Mouse (Mus musculus) erythroblast, embryonic 14.5 days (primary cell): ENCODE results near the gene 1700123O20Rik.

ENCODE experiments used
- GATA1 ChIP-seq: IDR thresholded peaks from 2 replicates; pipeline ENCODE4 v1.6.1; 2012; ENCODE audit warnings: low read length, inconsistent platforms, mixed read lengths
- TAL1 ChIP-seq: IDR thresholded peaks from 3 replicates; pipeline ENCODE4 v1.6.1; 2012; ENCODE audit warnings: low read length, inconsistent platforms, mixed read lengths

GRCm38 (mm10) chr14:54674317-54674716 is 11.7 kb upstream of the 1700123O20Rik start:
- no peak for TF ChIP-seq GATA1
- TF ChIP-seq TAL1: no peak
